Mouse (Mus musculus): Measurements from ENCODE around the gene Gabbr1.

The Gabbr1 gene

DNA sequence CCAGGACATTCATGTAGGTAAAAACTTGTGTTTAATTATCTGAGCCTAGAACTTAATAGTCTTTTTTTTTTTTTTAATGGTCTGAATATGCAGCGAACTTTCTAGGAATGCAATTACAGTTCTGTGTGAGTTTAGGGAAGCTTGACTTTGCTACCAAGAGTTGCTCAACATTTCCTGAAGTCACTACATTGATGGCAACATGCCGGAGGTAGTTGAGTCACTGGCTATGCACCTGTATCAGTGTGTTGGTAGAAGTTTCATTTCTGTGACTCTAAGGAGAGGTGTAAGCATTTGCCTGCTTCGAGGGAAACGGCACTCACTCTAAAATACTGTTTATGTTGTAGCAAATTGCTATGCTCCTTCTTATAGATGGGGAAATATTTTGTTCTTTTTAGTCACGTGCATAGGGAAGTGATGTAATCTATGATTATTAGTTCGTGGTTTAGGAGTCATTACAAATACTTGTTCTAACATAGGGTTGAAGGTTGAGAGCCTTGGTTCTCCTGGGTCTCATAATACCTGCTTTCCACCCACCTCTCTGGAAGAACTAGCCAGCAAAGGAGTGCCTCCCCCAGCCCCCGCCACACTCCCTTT, 1.0 kb upstream of the Gabbr1 start:
- DNase-seq, result no peak

DNA sequence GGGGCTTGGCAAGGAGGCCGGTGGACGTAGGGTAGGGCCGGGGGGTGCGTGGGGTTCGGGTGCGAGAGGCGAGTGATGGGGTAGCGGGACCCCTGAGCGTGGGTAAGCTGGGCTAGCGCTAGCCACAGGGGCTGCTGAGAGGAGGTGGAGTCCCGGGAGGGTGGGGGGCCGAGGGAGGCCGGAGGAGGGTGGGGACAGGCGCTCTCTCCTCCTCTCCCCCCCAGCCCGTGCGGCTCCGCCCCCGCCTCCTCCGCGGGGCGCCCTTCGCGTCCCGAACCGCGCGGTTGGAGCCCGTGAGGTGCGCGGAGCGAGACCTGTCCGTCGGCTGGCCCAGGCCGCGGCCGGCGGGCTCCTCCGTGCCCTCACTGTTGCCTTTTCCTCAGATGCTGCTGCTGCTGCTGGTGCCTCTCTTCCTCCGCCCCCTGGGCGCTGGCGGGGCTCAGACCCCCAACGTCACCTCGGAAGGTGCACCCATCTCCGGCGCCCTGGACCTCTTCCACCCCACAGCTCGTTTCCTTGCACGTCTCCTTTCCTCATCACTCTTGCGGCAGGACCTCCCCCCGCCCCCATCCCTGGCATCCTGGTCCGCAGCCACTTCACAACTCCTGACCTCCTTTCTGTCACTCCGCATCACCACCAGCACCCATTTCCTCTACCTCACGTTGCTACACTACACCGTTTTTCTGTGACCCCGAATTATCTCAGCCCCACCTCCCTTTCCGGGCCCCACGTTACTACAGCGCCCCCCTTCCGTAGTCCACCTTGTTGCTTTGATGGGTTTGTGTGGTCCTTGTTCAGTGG, 746 bp downstream of the Gabbr1 start:
- DNase-seq, result peak; percentile 79

DNA sequence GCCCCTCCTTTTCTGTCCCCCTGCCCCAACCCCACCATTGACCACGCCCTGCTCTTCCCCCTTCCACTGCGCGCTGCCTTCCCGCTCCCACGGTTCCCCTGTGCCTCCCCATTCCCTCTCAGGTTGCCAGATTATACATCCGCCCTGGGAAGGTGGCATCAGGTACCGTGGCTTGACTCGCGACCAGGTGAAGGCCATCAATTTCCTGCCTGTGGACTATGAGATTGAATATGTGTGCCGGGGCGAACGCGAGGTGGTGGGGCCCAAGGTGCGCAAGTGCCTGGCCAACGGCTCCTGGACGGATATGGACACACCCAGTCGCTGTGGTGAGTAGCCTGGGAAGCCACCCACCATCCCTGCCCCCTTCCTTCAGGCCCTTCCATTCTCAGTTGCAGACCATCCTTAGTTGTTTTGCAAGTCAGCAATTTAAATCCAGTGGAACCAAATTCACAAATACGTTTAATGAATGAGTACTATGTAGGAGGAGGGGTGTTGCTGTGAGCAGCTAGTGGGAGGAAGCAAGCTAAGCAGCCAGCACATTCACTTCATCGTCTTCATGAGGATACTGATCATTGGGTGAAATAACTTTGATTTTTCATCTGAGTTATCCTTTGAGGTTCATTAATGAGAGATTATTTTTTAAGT, 1.7 kb downstream of the Gabbr1 start:
- DNase-seq, result peak; percentile 32

- no peak for DNase-seq
Observed at GRCm38 (mm10) chr17:37047981-37048380, 2.2 kb downstream of the Gabbr1 start.

- peak; percentile 14 for DNase-seq
Observed at GRCm38 (mm10) chr17:37048383-37048782, 2.6 kb downstream of the Gabbr1 start.

GRCm38 (mm10) chr17:37049570-37050310, 4.0 kb downstream of the Gabbr1 start:
- DNase-seq, result peak; percentile 71

DNA sequence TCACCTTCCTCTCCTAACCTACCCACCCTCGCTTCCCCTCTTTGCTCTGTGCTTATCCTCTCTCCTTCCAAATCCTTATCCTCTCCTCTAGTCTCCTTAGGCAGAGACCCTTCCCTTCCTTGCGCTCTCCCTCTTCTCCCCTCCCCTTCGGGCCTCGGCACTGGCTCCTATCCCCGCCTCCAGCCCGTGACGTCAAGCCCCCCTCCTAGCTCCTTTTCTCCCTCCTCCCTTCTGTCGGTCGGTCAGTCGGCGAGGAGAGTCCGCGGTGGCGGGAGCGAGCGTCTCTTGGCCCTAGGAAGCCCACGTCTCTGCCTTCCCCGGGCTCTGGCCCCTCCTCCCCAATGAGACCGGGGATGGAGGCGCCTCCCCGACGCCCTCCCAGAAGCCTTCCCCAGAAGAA, 4.6 kb downstream of the Gabbr1 start:
- DNase-seq, result peak; percentile 42

- peak; percentile 6 for DNase-seq
Observed at GRCm38 (mm10) chr17:37050876-37051275, 5.1 kb downstream of the Gabbr1 start.

DNA sequence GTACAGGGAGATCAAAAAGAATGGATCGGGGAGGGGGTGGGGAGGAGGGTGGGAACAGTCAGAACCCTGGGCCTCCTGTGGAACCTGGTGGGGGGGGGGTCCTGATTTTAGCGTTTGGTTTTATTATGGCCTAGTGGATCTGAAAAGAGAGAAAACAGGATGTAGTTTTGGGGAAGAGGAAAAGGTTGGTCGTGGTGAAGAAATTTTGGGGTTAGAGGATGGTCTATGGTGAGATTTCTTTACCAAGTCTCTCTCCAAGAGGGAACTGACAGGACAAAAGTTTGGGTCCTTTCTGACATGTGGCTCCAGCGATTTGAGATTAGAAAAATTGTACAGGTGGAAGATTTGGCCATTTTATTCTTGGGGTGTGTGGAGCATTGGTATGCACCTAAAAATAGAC, 6.0 kb downstream of the Gabbr1 start:
- no peak for DNase-seq

DNA sequence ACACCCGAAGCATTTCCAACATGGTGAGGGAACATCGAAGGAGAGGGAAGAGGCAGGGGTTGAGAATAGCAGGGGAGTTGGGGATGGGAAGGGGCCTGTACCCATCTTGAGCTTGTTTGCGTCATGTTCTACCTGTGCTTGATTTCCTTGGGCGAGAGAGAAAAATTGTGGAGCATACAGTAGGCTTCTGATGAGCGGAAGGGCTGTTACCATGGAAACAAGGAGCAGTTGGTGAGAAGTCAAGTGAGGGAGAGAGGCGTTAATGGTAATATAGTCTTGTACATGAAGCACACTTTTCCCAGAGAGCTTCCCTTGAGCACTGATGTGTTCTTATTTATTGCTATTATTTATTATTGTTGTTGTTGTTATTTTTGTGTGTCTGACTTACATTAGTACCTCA, 11.2 kb downstream of the Gabbr1 start:
- no peak for DNase-seq

DNA sequence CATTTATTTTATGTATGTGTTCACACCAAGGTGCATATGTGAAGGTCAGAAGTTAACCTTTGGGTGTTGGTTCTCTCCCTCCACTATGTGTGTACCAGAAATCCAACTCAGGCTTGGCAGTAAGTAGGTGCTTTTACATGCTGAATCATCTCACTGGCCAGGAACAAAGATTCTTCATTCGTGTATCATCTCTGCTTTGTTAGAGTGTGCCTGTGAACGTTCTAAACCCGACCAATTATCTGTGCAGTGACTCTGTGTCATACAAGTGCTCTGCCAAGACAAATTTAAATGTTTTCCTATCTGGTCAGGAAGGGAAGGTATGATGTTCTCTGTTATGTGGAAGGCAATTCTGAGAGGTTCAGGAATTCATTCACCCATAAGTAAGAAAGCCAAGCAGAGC, 15.7 kb downstream of the Gabbr1 start:
- no peak for DNase-seq

- no peak for DNase-seq
Observed at GRCm38 (mm10) chr17:37062101-37062641, 16.4 kb downstream of the Gabbr1 start.

GRCm38 (mm10) chr17:37063063-37063462, 17.3 kb downstream of the Gabbr1 start:
- DNase-seq, result no peak

GRCm38 (mm10) chr17:37063686-37064495, 18.1 kb downstream of the Gabbr1 start:
- DNase-seq, result no peak

- no peak for DNase-seq
Observed at GRCm38 (mm10) chr17:37065993-37066392, 20.2 kb downstream of the Gabbr1 start.

- no peak for DNase-seq
Observed at GRCm38 (mm10) chr17:37067861-37068260, 22.1 kb downstream of the Gabbr1 start.

DNA sequence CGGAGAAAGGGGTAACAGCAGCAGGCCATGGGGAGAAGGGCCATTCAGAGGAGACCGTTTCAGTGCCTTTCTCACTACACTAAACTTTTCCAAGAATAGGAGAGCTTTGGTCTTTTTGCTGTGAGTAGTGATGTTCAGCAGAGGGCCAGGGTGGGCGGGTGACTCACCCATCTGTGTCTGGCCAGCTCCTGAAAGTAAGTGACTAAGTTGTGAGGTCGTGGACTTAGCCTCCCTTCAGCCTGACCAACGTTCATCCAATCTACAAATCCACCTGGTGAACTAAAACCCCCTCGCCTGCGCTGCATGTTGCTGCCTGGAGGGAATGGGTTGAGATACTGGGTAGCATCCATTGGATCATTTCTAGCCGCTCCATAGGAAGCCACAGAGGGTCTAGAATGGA, 24.4 kb downstream of the Gabbr1 start:
- DNase-seq, result no peak

DNA sequence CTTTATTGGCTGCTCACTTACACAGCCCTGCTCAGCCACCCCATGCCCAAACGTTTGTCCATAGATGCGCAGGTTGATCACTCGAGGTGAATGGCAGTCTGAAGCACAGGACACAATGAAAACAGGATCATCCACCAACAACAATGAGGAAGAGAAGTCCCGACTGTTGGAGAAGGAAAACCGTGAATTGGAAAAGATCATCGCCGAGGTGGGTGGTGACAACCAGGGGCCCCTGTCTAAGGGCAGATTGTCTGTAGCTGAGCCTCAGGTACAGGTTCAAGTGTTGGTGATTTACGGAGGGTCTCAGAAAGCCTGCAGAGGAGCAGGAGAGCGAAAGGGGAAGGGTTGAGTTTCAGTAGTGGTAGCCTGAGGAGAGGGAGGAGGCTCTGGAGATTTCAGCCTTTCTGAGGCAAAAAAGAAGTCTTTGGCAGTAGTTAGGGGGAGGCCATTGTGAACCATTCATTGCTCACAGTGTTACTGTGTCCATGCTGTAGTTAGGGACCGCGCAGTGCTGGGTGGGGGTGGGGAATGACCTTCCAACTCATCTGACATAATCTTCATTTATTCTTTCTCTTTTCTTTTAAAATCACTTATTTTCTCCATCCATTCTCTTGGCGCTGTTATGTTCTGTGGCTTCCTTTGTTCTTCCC, 26.4 kb downstream of the Gabbr1 start:
- no peak for DNase-seq

GRCm38 (mm10) chr17:37072730-37073276, 27.0 kb downstream of the Gabbr1 start:
- no peak for DNase-seq

- DNase-seq, result no peak
Observed at GRCm38 (mm10) chr17:37075181-37075580, 29.4 kb downstream of the Gabbr1 start.

DNA sequence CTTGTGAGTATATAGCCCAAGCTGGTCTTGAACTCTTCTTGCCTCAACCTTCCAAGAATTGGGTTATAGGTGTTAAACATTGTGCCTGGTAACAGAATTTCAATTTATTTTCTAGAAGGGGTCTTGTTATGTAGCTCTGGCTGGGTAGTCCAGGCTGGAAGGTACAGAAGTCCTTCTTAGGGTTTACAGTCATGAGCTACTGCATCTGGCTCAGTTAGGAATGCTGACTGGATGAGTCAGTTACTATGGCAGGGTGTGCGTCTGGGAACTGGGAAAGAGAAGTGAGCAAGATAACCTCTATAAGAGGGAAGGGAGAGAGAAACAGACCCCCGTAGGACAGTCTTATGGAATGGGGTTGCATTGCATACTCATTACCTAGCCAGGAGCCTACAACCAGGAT, 30.0 kb downstream of the Gabbr1 start:
- DNase-seq, result no peak

All from thymus, postnatal 14 days (tissue).